Mouse (Mus musculus) retina, postnatal 1 day (tissue): ENCODE results near the gene Sash3.
"Not testable (repeated sequence)": the region's sequence is repeated elsewhere in the genome, so short reads cannot be mapped to it uniquely, and the experiment has no call there.

Experiments used
- DNase-seq: peaks from one replicate; pipeline ENCODE4 v3.0.0-alpha.2; 2012

Sash3 gene

DNA sequence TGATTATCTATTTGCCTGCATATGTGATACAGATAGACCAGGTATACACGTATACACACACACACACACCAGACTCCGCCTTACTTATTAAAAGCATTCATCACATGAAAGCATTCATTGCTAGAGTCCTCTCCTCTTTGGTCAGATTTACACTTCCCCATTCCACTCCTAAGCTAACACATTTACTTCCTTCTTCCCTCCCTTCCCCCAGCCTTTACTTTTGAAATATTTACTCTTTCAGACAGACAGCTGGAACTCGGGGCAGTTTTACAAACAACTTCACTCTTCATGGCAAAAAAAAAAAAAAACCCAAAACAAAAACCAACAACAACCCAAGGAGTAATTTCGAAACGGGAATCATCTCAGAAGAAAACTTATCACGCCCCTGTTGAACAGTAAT, 58.2 kb downstream of the Sash3 start:
- DNase-seq = no peak

DNA sequence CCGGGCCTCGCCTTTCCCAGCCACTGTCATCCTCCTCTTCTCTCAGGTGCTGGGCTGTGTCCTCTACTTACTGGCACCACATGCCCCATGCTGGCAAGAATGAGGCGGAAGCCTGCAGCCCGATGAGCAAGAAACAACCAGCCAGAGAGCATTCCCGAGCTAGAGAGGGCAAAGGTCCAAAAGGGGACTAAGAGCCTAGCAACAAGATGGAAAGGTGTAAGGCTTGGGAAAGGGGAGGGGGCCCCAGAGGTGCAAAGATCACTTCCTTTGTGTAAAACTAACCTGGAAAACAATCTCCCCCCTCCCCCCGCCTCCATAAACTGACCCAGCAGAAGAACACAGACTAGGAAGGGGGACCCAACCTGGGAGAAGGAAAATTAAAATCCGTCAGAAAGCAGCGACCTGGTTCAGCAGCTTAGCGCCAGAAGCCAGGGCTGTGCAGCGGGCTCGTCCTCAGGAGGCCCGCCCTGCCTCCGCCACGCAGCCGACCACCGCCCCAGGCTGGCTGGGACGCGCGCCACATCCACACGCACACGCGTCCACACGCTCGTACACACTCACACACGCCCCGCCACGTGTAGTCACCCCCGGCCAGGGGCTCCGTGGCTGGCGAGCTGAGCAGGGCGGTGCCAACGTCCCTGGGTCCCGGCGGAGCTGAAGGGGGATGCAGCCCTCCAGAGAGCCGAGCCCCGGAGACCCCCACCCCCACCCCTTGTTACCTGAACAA, 61.7 kb downstream of the Sash3 start:
- peak; percentile 67 for DNase-seq

DNA sequence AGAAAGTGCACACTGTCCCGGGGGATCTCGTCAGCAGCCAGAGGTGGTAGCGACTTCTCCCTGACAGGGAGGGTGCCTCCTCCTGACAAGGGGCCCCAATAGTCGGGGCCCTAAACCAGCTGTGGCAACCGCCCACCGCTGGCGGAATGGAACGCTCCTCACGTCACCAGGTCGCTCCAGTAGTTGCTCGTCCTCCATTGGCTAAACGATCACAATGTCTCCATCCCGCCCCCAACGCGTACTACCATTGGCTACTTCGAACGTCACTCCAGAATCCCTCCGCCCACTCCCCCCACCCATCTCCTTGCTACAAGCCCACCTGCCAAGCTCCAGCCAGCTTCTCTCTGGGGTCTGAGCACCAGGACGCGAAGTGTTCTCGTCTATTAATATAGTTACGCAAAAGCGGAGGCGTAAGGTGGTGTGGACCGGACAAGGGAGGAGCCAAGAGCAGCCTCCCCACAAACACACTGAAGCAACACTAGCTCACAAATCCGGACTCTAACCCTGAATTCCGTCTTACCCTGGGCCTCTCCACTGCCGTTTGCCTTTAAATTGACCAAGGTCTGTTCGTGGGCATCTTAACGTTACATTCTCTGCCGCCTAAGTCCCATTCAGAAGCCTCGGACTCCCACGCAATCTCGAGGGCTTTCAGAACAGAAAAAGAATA, 62.4 kb downstream of the Sash3 start, which contains the start of gene Zdhhc9:
TSS of gene Zdhhc9 (minus strand) at position 360 of the 667 bp plus-strand sequence.
- DNase-seq = peak; percentile 93

DNA sequence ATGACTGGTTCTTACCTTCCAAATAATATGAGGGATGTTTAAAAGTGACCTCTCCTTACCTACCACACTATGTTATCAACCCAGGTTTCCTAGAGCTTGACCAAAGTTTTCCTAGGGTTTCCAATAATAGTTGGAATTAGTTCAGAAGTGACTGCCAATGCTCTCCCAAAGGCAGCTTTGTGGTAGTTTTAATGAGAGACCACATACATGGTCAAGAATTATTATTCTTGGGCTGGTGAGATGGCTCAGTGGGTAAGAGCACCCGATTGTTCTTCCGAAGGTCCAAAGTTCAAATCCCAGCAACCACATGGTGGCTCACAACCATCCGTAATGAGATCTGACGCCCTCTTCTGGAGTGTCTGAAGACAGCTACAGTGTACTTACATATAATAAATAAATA, 63.5 kb downstream of the Sash3 start:
- DNase-seq = not testable (repeated sequence)
